Mouse (Mus musculus) bone marrow, adult 2 months (tissue): ENCODE results near the gene Plcl2.

Source experiments
- CTCF ChIP-seq: fragments of 200-500 bp; IDR thresholded peaks from 2 replicates; pipeline ENCODE4 v1.5.1; 2011; ENCODE audit warnings: low read length, control low read depth; ENCODE audit not compliant: control insufficient read depth, insufficient read depth
- POLR2A ChIP-seq: fragments of 200-500 bp; IDR thresholded peaks from 2 replicates; pipeline ENCODE4 v1.6.1; 2011; ENCODE audit warnings: low read depth, mild to moderate bottlenecking, control low read depth, low read length, borderline replicate concordance; ENCODE audit not compliant: control insufficient read depth

DNA sequence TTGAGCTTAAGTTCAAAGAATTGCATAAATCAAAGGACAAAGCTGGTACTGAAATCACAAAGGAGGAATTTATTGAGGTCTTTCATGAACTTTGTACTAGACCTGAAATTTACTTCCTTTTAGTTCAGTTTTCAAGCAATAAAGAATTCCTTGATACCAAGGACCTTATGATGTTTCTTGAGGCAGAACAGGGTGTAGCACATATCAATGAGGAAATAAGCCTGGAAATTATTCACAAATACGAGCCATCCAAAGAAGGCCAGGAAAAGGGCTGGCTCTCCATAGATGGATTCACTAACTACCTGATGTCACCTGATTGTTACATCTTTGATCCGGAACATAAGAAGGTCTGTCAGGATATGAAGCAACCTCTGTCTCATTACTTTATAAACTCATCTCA is 97.7 kb downstream of the Plcl2 start:
- no peak for TF ChIP-seq CTCF
- TF ChIP-seq POLR2A: no peak
